Mouse (Mus musculus) MEL (cell line): Measurements from ENCODE around the gene Pdia3. TPM values are rescaled to one million over a fixed set of nuclear protein-coding genes. Genes with fewer than 3 reads are reported as not detected.

ENCODE experiments used
- DNase-seq: peaks from one replicate; pipeline ENCODE4 v3.0.0; 2011; ENCODE audit warnings: low read depth, low spot score
- H3K27ac ChIP-seq: 2 replicates; pipeline ENCODE4 v1.5.1; 2012; ENCODE audit warnings: low read depth, mild to moderate bottlenecking, control low read depth, low read length, moderate library complexity; ENCODE audit not compliant: control insufficient read depth
- H3K27me3 ChIP-seq, 2 experiments: fragments of 150-350 bp in 1 of 2; sonication (generic) in 1 of 2; 2 replicates each; pipeline ENCODE4 v1.6.1; 2012; ENCODE audit warnings: low read length in 2 of 2, mild to moderate bottlenecking in 2 of 2, improper control_type of control experiment in 1 of 2, moderate library complexity in 1 of 2; ENCODE audit not compliant: insufficient read depth in 2 of 2, control insufficient read depth in 1 of 2
- H3K36me3 ChIP-seq, 2 experiments: 2 replicates each; pipeline ENCODE4 v1.6.1; 2012 to 2014; ENCODE audit warnings: low read length in 2 of 2, improper control_type of control experiment in 1 of 2, inconsistent platforms in 1 of 2, mild to moderate bottlenecking in 1 of 2; ENCODE audit not compliant: insufficient read depth in 2 of 2, control insufficient read depth in 1 of 2
- H3K4me1 ChIP-seq, 2 experiments: fragments of 150-350 bp in 1 of 2; sonication (generic) in 1 of 2; 2 replicates each; pipeline ENCODE4 v1.6.1; 2012; ENCODE audit warnings: low read length in 2 of 2, improper control_type of control experiment in 1 of 2, mild to moderate bottlenecking in 1 of 2; ENCODE audit not compliant: insufficient read depth in 2 of 2, control insufficient read depth in 1 of 2
- H3K4me3 ChIP-seq, 2 experiments: fragments of 150-350 bp in 1 of 2; sonication (generic) in 1 of 2; 2 replicates each; pipeline ENCODE4 v1.5.1; 2012; ENCODE audit warnings: low read depth in 2 of 2, low read length in 2 of 2, mild to moderate bottlenecking in 2 of 2, moderate library complexity in 2 of 2, control low read depth in 1 of 2, improper control_type of control experiment in 1 of 2; ENCODE audit not compliant: control insufficient read depth in 1 of 2, insufficient read depth in 1 of 2
- H3K79me2 ChIP-seq: 2 replicates; pipeline ENCODE4 v1.6.1; 2012; ENCODE audit warnings: mild to moderate bottlenecking, low read length, moderate library complexity; ENCODE audit not compliant: control insufficient read depth, poor library complexity, insufficient read depth
- H3K9ac ChIP-seq: 2 replicates; pipeline ENCODE4 v1.6.1; 2012; ENCODE audit warnings: low read depth, mild to moderate bottlenecking, control low read depth, low read length, moderate library complexity; ENCODE audit not compliant: control insufficient read depth, poor library complexity, severe bottlenecking
- H3K9me3 ChIP-seq: fragments of 150-350 bp; sonication (generic); replicated peaks from 2 replicates; pipeline ENCODE4 v1.6.1; 2012; ENCODE audit warnings: mild to moderate bottlenecking, low read length, improper control_type of control experiment, moderate library complexity; ENCODE audit not compliant: insufficient read depth
- EP300 ChIP-seq, 2 experiments: IDR thresholded peaks; 2 replicates each; pipeline ENCODE4 v1.6.1; 2011; ENCODE audit warnings: improper control_type of control experiment in 2 of 2, low read length in 2 of 2, low read depth in 1 of 2, mild to moderate bottlenecking in 1 of 2
- ETS1 ChIP-seq: IDR thresholded peaks from 2 replicates; pipeline ENCODE4 v1.6.1; 2012; ENCODE audit warnings: low read depth, mild to moderate bottlenecking, inconsistent platforms, low read length, improper control_type of control experiment, moderate library complexity
- HCFC1 ChIP-seq: IDR thresholded peaks from 2 replicates; pipeline ENCODE4 v1.6.1; 2012; ENCODE audit warnings: low read depth, mild to moderate bottlenecking, inconsistent platforms, low read length, improper control_type of control experiment, moderate library complexity
- MAFK ChIP-seq: IDR thresholded peaks from 2 replicates; pipeline ENCODE4 v1.6.1; 2011; ENCODE audit warnings: low read depth, mild to moderate bottlenecking, low read length, improper control_type of control experiment, borderline replicate concordance
- MEF2A ChIP-seq: IDR thresholded peaks from 2 replicates; pipeline ENCODE4 v1.6.1; 2014; ENCODE audit warnings: low read depth, mild to moderate bottlenecking, inconsistent platforms, low read length, improper control_type of control experiment; ENCODE audit not compliant: poor library complexity, insufficient replicate concordance, severe bottlenecking; ENCODE audit errors: extremely low read depth
- MYB ChIP-seq: IDR thresholded peaks from 2 replicates; pipeline ENCODE4 v1.6.1; 2011; ENCODE audit warnings: mild to moderate bottlenecking, low read depth, low read length, improper control_type of control experiment
- MYC ChIP-seq: IDR thresholded peaks from 2 replicates; pipeline ENCODE4 v1.6.1; 2011; ENCODE audit warnings: low read depth, mild to moderate bottlenecking, low read length, improper control_type of control experiment, moderate library complexity
- POLR2AphosphoS5 ChIP-seq: IDR thresholded peaks from 2 replicates; pipeline ENCODE4 v1.6.1; 2012; ENCODE audit warnings: low read depth, borderline replicate concordance, mild to moderate bottlenecking, inconsistent platforms, low read length, moderate library complexity, mixed read lengths
- RAD21 ChIP-seq: IDR thresholded peaks from 2 replicates; pipeline ENCODE4 v1.6.1; 2011; ENCODE audit warnings: mild to moderate bottlenecking, low read depth, low read length, improper control_type of control experiment
- SMC3 ChIP-seq: IDR thresholded peaks from 2 replicates; pipeline ENCODE4 v1.6.1; 2011; ENCODE audit warnings: low read depth, low read length, improper control_type of control experiment
- TBP ChIP-seq: IDR thresholded peaks from 2 replicates; pipeline ENCODE4 v1.8.0; 2011; ENCODE audit warnings: low read depth, low read length, improper control_type of control experiment
- TCF12 ChIP-seq: IDR thresholded peaks from 2 replicates; pipeline ENCODE4 v1.6.1; 2014; ENCODE audit warnings: low read depth, mild to moderate bottlenecking, inconsistent platforms, low read length, improper control_type of control experiment, moderate library complexity
- UBTF ChIP-seq: IDR thresholded peaks from 2 replicates; pipeline ENCODE4 v1.6.1; 2012; ENCODE audit warnings: low read depth, mild to moderate bottlenecking, inconsistent platforms, low read length, improper control_type of control experiment, moderate library complexity, borderline replicate concordance; ENCODE audit not compliant: insufficient read depth
- ZMIZ1 ChIP-seq: IDR thresholded peaks from 2 replicates; pipeline ENCODE4 v1.6.1; 2012; ENCODE audit warnings: low read depth, mild to moderate bottlenecking, inconsistent platforms, low read length, improper control_type of control experiment, moderate library complexity
- polyA plus RNA-seq, 2 experiments: library from polyadenylated mRNA; stranded (reverse) in 1 of 2; unstranded in 1 of 2; fragments of >175 nt in 1 of 2; fragments of >200 nt in 1 of 2; gene quantifications; 2 replicates each; pipeline versions ENCODE4 v1.2.1 to v1.2.4; 2012; ENCODE audit warnings: low replicate concordance in 2 of 2, low read depth in 1 of 2; ENCODE audit not compliant: insufficient read length in 2 of 2, insufficient read depth in 1 of 2, missing spikeins in 1 of 2
- total RNA-seq: library from RNA; depleted of rRNA; stranded (reverse); fragments of 300-350 nt; gene quantifications from 2 replicates; pipeline ENCODE4 v1.2.3, GENCODE M21; 2012

Gene Pdia3
- total and polyA plus RNA-seq, 3 experiments: 70.7 to 473 (median 471) TPM

GRCm38 (mm10) chr2:121441800-121442199, 28.2 kb downstream of the Pdia3 start:
- Histone ChIP-seq H3K9ac (no peak overlapping the region), H3K27me3 (no peaks in the 10 kb centered on the region), H3K36me3 (peaks cover 5 to 13% of the 10 kb centered on the region in 2 experiments; a peak in 3 of 4 replicates), H3K9me3 (no peaks in the 10 kb centered on the region), H3K4me3 (no peak overlapping the region), H3K79me2 (no peaks in the 10 kb centered on the region), H3K27ac (no peak overlapping the region), H3K4me1 (peaks cover 9 to 23% of the 10 kb centered on the region in 2 experiments)
- no peak for TF ChIP-seq MYC
- TF ChIP-seq UBTF: no peak
- no peak for DNase-seq

GRCm38 (mm10) chr2:121442259-121443067, 28.9 kb downstream of the Pdia3 start:
- Histone ChIP-seq H3K27ac (no peak overlapping the region), H3K4me1 (peaks cover 9 to 24% of the 10 kb centered on the region in 2 experiments), H3K4me3 (no peak overlapping the region), H3K9me3 (no peaks in the 10 kb centered on the region), H3K79me2 (no peaks in the 10 kb centered on the region), H3K27me3 (no peaks in the 10 kb centered on the region), H3K9ac (no peak overlapping the region), H3K36me3 (peaks cover 3 to 15% of the 10 kb centered on the region in 2 experiments; a peak in 3 of 4 replicates)
- DNase-seq: no peak
- TF ChIP-seq MYB: no peak
- no peak for TF ChIP-seq ETS1
- no peak for TF ChIP-seq ZMIZ1
- no peak for TF ChIP-seq TCF12
- no peak for TF ChIP-seq RAD21
- TF ChIP-seq HCFC1: no peak
- no peak for TF ChIP-seq TBP
- no peak for TF ChIP-seq MAFK
- no peak for TF ChIP-seq EP300 (IDR thresholded peaks at IDR 0.05; ENCODE audit: low read depth in 1 of 2, low read length in 2 of 2)
- TF ChIP-seq SMC3: no peak
- TF ChIP-seq POLR2AphosphoS5: no peak
- no peak for TF ChIP-seq MEF2A
